Mouse (Mus musculus) hematopoietic multipotent progenitor cell, adult 10-12 weeks (in vitro differentiated cells): Measurements from ENCODE around the gene Cd27. TPM values are rescaled to one million over a fixed set of nuclear protein-coding genes. Genes with fewer than 3 reads are reported as not detected.

Experiments used
- polyA plus RNA-seq: library from polyadenylated mRNA; stranded (reverse); fragments of >175 nt; gene quantifications from 2 replicates; pipeline ENCODE4 v1.2.3, GENCODE M21; 2012; ENCODE audit warnings: low replicate concordance

Cd27 gene
- 43.0 and 105 TPM in 2 replicates for polyA plus RNA-seq

GRCm38 (mm10) chr6:125236782-125237181, at the start of gene Cd27:
Gene Cd27, minus strand, starts transcription at chr6:125237010.

GRCm38 (mm10) chr6:125285890-125286289, 49.1 kb upstream of the Cd27 start, which contains the start of gene Tuba3a:
Gene Tuba3a, minus strand, starts transcription at chr6:125286042.

GRCm38 (mm10) chr6:125231117-125232044, 5.4 kb downstream of the Cd27 start, which contains the start of gene Tapbpl:
Gene Tapbpl, minus strand, starts transcription at chr6:125231860.

GRCm38 (mm10) chr6:125215148-125215954, 21.5 kb downstream of the Cd27 start, which contains the start of gene Vamp1:
Gene Vamp1, plus strand, starts transcription at chr6:125215551.

GRCm38 (mm10) chr6:125191332-125192015, 45.3 kb downstream of the Cd27 start, which contains the start of the genes Ncapd2 and Mrpl51:
Gene Ncapd2, minus strand, starts transcription at chr6:125191701.
Gene Mrpl51, plus strand, starts transcription at chr6:125191801.

Other genes starting within 250 kb of the Cd27 start
- 51.0 and 101 TPM in 2 replicates for gene Pianp, start 240.3 kb downstream of the Cd27 start, polyA plus RNA-seq
- 50.8 and 78.9 TPM in 2 replicates for gene Zfp384, start 227.9 kb downstream of the Cd27 start, polyA plus RNA-seq
- 19.0 and 38.5 TPM in 2 replicates for gene Ing4, start 197.2 kb downstream of the Cd27 start, polyA plus RNA-seq
- 22.0 and 22.1 TPM in 2 replicates for gene Acrbp, start 187.3 kb downstream of the Cd27 start, polyA plus RNA-seq
- gene Lpar5, start 169.1 kb downstream of the Cd27 start, polyA plus RNA-seq = 8.6 and 15.2 TPM in 2 replicates
- gene Chd4, start 141.0 kb downstream of the Cd27 start, polyA plus RNA-seq = 130 and 203 TPM in 2 replicates
- 11.4 and 27.6 TPM in 2 replicates for gene Nop2, start 105.1 kb downstream of the Cd27 start, polyA plus RNA-seq
- 54.7 and 135 TPM in 2 replicates for gene Iffo1, start 91.8 kb downstream of the Cd27 start, polyA plus RNA-seq
- 267 and 2,413 TPM in 2 replicates for gene Gapdh, start 70.5 kb downstream of the Cd27 start, polyA plus RNA-seq
- gene Ncapd2, start 45.3 kb downstream of the Cd27 start, polyA plus RNA-seq = 31.3 and 49.7 TPM in 2 replicates
- gene Mrpl51, start 45.2 kb downstream of the Cd27 start, polyA plus RNA-seq = 56.7 and 77.1 TPM in 2 replicates
- gene Vamp1, start 21.5 kb downstream of the Cd27 start, polyA plus RNA-seq = 14.4 and 28.4 TPM in 2 replicates
- gene Tapbpl, start 5.2 kb downstream of the Cd27 start, polyA plus RNA-seq = 35.1 and 36.7 TPM in 2 replicates
- gene Tuba3a, start 49.0 kb upstream of the Cd27 start, polyA plus RNA-seq = not detected in 2 replicates
- 33.0 and 72.9 TPM in 2 replicates for gene Ltbr, start 76.9 kb upstream of the Cd27 start, polyA plus RNA-seq
- gene Scnn1a, start 83.6 kb upstream of the Cd27 start, polyA plus RNA-seq = 3.3 and 15.9 TPM in 2 replicates
- gene Tnfrsf1a, start 112.4 kb upstream of the Cd27 start, polyA plus RNA-seq = 71.0 and 153 TPM in 2 replicates
- gene Plekhg6, start 143.8 kb upstream of the Cd27 start, polyA plus RNA-seq = 0.04 and 0.16 TPM in 2 replicates